Mouse (Mus musculus) activated CD4-positive, CD25-positive, alpha-beta regulatory T cell, adult 4 months (primary cell): ENCODE data around the gene Sertad4. TPM values are rescaled to one million over a fixed set of nuclear protein-coding genes. Genes with fewer than 3 reads are reported as not detected.

Experiments used
- ATAC-seq: one replicate; pipeline ENCODE4 v1.8.0; 2017
- polyA plus RNA-seq, 2 experiments: library from polyadenylated mRNA; unstranded; fragments of 100-300 nt; shearing (Covaris generic); gene quantifications; one replicate each; pipeline ENCODE4 v1.2.1; 2017

Sertad4 gene
- polyA plus RNA-seq, result not detected

GRCm38 (mm10) chr1:192855474-192856230 lies at the start of gene Sertad4:
Gene Sertad4 (minus strand): TSS chr1:192855756.
- ATAC-seq, result no peak

DNA sequence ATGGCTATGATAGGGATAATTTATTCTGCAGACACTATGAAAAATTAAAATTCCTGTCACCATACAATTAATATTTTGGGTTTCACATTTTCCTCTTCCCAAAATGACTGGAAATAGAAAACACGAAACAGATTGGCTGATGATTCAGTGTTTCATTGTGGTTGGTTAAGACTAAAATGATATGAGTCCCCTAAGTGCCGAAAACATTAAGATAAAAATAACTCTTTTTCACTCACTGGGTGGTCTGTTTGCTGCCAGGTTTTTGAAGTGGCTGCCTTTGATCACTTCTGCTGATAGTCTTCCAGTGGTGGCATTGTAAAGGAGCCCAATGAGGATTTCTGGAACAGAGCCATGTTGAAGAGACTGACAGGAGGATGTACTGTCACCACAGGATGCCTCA lies 46.0 kb upstream of the Sertad4 start:
- ATAC-seq, result no peak

DNA sequence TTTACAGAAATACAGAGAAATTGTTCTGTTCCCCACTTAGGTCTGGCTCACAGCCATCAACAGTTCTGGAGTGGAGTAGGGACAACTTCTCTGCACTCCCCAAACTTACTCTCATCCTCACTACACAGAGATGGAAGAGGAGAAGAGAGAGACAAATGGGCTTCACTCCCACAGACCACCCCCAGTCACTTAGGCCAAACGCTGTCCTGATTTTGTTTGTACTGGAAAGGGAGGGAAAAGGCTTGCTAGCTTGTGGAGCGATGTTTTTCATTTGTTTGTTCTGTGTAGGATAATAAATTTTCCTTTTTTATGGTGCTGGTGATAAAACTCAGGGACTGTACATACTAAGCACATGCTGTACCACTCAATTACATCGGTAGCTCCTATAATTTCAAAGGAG lies 45.4 kb upstream of the Sertad4 start:
- no peak for ATAC-seq

DNA sequence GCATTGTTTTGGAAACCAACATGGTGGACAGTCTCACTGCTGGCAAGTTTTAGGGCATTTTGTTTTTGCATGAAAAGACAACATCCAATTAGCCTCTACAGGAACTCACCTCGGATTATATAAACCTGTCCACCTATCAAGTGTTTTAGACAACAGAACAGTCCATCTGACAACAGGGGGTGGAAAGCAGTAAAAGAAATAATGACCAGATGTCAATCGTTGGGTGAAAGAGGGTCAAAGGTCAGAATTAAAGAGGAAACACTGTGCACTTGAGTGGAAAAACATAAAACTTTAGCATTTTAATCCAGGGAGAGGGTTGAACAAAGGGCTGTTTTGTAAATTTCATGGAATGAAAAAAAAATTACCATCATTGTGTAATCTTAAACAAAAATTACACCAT lies 43.2 kb upstream of the Sertad4 start:
- ATAC-seq, result no peak

- no peak for ATAC-seq
These were observed 41.7 kb upstream of the Sertad4 start for GRCm38 (mm10) chr1:192897218-192897617.

GRCm38 (mm10) chr1:192896076-192896475 lies 40.5 kb upstream of the Sertad4 start:
- no peak for ATAC-seq

- no peak for ATAC-seq
These were observed 35.2 kb upstream of the Sertad4 start for GRCm38 (mm10) chr1:192890716-192891115.

GRCm38 (mm10) chr1:192882617-192883295 lies 27.2 kb upstream of the Sertad4 start:
- ATAC-seq, result no peak

DNA sequence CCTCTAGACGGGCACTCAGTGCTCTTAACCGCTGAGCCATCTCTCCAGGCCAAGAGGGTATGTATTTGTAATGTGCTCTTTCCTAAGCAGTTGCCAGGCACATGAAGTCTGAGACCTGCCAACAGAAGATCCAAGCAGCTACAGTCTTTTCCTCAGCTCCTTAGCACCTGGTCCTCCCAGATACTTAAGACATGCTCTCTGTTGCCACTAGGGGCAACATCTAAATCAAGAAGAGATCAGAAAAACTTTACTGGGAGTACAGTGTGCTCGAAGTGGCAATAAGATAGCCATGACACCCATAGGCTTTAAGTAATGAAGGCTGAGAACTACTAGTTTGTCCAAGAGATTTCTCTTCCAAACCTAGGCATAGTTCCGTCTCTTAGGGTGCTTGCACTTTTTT lies 24.6 kb upstream of the Sertad4 start:
- no peak for ATAC-seq

DNA sequence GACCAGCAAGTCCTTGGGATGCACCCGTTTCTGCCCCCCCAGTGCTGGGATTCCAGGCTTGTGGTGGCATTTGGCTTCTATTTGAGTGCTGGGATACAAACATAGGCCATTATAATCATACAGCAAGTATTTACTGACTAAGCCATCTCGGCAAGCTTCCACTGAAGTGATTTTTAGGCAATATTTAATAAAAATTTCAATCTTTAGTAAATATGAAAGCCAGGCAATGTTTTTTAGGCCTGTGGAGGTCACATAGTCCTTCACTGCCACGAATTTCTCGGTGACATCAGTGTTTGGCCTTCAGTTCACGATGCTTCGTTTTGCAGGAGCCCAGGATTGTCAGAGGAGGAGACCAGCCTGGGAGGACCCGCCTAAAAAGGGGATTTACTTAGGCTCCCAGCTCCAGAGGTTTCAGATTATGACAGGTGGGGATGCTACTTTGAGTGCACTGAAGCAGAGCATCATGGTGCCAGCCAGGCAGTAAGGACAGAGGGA lies 23.6 kb upstream of the Sertad4 start:
- no peak for ATAC-seq

DNA sequence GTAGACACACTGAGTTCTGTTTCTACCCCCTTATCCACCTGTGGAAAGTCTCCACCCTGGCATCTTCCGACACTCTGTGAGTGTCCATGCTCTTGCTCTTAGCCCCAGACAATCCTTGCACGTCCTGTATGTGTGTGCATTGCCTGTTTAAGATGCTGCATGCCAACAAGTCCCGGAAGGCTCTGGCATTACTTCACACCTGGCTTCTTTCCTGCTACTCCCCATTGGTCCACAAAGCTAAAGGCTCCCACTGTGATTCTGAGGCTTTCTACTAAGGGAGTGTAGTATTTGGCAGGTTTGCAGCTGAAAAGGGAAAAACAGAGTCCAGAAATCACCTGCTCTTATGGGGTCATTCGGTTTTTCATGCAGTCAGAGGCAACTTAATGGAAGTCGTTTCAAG lies 17.3 kb upstream of the Sertad4 start:
- ATAC-seq, result no peak

DNA sequence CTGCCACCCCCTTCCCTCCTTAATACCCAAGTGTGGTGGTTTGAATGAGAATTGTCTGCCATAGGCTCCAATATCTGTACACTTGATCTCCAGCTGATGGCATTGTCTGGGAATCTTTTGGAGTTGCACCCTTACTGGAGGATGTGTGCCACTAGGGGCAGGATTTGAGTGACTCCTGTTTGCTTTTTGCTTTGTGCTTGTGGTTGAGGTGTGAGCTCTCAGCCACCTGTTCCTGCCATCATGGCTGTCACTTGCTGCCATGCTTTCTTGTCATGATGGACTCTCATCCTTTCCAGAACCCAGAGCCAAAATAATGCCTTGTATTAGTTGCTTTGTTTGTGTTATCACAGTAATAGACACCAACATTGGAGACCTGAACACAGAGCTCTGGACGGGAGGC lies 14.2 kb upstream of the Sertad4 start:
- ATAC-seq, result no peak

GRCm38 (mm10) chr1:192864440-192864839 lies 8.9 kb upstream of the Sertad4 start:
- ATAC-seq, result no peak

DNA sequence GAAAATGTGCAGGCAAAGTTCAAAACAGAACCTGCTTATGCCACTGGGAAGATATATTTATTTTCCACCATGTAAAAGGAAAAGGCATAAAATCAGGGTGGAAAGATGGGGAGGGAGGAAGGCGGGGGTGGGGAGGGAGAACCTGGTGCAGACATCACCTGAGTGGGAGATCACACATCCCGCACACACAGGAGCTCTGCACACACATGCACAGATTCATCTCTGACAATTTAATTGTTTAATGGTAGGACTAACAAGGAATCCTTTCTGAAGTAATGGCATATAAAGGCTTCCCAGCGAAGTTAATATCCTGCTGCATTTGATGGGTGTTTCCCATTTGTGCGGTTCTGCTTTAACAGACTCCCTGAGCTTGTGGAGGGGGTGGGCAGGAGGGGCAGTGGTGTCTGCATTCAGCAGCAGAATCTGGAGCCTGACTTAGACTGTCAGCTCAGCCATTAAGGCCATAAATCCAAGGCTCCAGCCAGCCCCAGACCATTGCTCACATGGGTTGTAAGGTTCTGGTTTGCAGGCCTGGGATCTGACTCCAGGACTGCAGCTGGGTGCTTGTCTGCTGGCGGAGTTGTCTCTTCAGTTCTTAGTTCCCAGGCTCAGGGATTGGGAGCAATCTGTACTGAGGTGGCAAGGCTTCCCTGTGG lies 5.9 kb upstream of the Sertad4 start:
- ATAC-seq, result no peak

GRCm38 (mm10) chr1:192860273-192860672 lies 4.7 kb upstream of the Sertad4 start:
- ATAC-seq, result no peak

DNA sequence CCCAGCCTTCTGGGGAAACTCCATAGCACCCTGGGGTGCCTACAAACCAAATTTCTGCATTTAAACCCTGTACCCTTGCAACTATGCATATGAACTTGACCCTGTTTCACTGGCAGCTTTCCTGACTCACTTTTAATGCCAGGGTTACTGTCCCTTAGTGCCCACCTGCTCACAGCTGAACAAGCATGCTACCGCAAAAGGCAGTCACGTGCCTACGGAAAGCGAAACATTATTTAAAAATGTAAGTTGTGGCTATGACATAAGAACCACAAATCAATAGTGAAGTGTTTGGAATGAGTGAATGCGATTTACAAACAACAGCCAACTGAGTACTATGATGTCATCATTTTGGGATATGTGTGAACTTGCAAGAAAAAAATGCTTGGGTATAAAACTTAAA lies 2.0 kb upstream of the Sertad4 start:
- no peak for ATAC-seq

DNA sequence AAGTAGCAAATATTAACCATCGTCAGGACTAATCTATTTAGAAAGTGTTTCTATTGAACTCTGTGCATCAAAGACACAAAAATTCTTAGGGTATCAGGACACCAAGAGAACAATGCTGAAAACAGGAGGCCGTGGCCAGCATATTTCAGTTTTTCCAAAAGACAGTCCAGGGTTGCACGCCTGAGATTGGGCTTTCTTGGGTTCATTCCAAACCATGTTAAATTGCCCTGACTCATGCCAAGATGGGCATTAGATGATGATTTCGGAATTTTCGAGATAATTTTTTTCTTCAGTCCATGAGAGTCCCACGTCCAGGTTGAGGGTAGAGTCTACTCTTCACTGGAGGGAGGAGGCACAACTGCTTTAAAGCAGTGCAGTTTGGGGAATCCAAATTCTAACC lies 1.4 kb upstream of the Sertad4 start:
- ATAC-seq, result no peak

DNA sequence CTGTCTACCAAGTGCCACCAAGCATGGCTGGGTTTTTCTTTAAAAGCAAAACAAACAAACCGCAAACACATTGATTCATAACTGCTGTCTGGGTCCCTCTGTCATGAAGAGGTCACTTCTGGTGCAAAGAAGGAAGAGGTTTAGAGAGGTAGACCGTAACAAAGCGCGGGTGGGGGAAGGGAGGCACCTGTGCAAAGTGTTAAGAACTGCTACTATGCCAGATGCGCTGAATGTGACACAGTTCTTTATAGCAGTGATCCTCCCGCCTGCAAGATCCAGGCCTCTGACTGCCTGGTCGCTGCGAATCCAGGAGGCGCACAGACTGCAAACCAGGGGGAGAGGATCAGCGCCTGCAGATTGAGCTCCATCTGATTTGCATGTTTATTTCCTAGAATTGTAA lies 855 bp upstream of the Sertad4 start:
- no peak for ATAC-seq

DNA sequence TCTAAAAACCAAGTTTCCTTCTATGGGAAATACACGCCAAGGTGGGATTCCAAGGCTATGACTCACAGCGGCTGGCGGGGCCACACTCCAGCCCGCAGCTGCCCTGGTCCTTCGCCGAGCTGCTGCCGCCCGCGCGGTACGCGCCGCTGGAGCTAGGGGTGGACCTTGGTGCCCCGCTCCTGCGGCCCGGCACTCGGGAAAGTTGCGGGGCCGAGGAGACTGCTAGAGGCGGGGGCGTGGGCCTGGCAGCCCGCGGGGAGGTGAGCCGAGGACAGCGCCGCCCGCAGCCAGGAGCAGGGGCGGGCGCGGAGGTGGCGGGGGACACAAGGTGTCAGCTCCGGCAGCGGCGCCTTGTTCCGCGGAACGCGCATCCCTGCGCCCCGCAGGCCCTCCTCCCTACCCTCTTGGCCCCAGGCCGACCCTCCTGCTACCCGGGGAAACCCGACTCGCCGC lies 711 bp downstream of the Sertad4 start:
- ATAC-seq, result no peak

DNA sequence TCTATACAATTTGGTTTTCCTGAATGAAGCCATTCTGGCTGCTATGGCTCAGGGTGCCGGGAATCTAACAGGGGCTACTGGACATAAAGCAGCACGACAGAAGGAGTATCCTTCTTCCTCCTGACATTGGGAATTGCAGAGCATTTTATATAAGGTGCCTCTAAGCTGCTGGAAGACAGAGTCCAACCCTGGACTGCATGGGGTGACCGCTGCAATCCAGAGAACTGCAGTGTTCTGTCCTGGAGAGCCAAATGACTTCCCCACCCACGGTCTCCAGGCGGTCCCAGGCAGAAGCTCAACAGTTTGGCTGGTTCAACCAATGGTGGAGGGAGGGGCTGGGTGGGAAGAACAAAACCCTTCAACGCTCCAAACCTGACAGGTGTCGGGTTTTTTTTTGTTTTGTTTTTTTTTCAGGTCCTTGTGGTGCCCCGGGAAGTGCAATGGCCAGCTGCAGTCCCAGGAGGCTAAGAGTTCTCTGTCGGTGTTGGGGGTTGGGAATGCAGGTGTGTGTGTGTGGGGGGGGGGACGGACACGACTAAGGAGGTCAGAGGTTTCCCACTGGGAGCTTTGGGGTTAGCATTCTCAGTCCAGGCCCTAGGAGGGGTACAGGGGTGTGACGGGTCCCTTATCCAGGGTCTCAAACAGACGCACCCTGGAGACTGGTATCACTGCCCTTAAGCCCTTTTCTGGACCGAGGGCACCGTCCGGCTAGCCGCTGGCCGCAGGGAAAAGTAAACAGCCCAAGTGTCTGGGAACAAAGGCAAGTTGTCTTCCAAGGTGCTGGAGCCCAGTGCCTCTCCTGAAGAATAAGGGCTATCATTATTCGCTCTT lies 1.4 kb downstream of the Sertad4 start:
- no peak for ATAC-seq

GRCm38 (mm10) chr1:192853429-192853828 lies 2.1 kb downstream of the Sertad4 start:
- no peak for ATAC-seq

DNA sequence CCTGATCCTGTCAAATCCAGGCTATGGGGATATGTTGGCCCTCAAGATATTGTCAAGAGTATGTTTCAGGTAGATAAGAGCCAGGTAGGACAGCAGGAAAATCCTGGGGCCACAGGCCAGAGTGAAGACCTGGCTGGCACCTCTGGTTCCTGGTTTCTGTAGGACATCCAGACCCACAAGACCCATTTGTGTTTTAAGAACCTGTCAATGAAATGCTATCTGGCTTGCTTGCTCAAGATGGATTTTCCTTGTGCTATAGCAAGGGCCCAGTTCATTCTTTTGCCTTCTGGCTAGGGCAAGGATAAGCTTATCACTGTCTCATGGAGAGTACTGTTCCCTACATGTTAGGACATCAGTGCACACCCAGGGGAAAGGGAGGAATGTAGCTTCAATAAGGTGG lies 3.5 kb downstream of the Sertad4 start:
- ATAC-seq, result no peak

- no peak for ATAC-seq
These were observed 3.9 kb downstream of the Sertad4 start for GRCm38 (mm10) chr1:192851640-192852039.
